Mouse (Mus musculus) testis, adult 2 months (tissue): Measurements from ENCODE around the gene Pitx2.

Experiments used
- CTCF ChIP-seq: fragments of 200-500 bp; IDR thresholded peaks from 2 replicates; pipeline ENCODE4 v1.5.1; 2012; ENCODE audit warnings: low read depth, mild to moderate bottlenecking, inconsistent platforms, low read length, moderate library complexity; ENCODE audit not compliant: control insufficient read depth, insufficient read depth, insufficient replicate concordance
- POLR2A ChIP-seq: fragments of 200-500 bp; IDR thresholded peaks from 2 replicates; pipeline ENCODE4 v1.6.1; 2012; ENCODE audit warnings: low read depth, mild to moderate bottlenecking, inconsistent platforms, low read length, moderate library complexity; ENCODE audit not compliant: control insufficient read depth

- TF ChIP-seq CTCF, result no peak
- TF ChIP-seq POLR2A, result no peak
Measured at GRCm38 (mm10) chr3:129161333-129162035, 38.2 kb upstream of the Pitx2 start.
